ENCODE assay signal across 15 mouse cellular contexts in genomic region chr8:77056853-77057252, GRCm38 (mm10).
"Had no signal": no experiment of that assay in that cellular context is flagged by ENCODE, and none has a peak within 500 bp of the region (broad histone marks: within the 10 kb centered on the region; RNA-seq: fewer than 3 reads in every experiment).

No protein-coding gene starts in this region.

- DNase-seq: lung, adult 18-20 months; lung, embryonic 14.5 days; lung, postnatal 10 days; lung, postnatal 4 days; right cerebral cortex, postnatal 14 days; spleen, adult 18-20 months; thymus, adult 18-20 months; thymus, postnatal 14 days; thymus, postnatal 36 days had no signal

- H3K4me3 ChIP-seq: midbrain, embryonic 10.5 days; midbrain, embryonic 13.5 days; midbrain, embryonic 15.5 days; myocyte; neural tube, embryonic 13.5 days; neural tube, embryonic 15.5 days had no signal

- H3K9ac ChIP-seq: lung, embryonic 14.5 days; midbrain, embryonic 13.5 days; midbrain, embryonic 15.5 days; neural tube, embryonic 13.5 days; neural tube, embryonic 15.5 days had no signal

- H3K27me3 ChIP-seq: midbrain, embryonic 13.5 days; midbrain, embryonic 15.5 days; neural tube, embryonic 13.5 days; neural tube, embryonic 15.5 days had no signal

- H3K4me1 ChIP-seq: midbrain, embryonic 10.5 days; midbrain, embryonic 15.5 days; neural tube, embryonic 13.5 days; neural tube, embryonic 15.5 days had no signal

- H3K9me3 ChIP-seq: midbrain, embryonic 10.5 days; midbrain, embryonic 13.5 days; midbrain, embryonic 15.5 days; neural tube, embryonic 13.5 days; neural tube, embryonic 15.5 days had no signal

- H3K27ac ChIP-seq: midbrain, embryonic 10.5 days; midbrain, embryonic 13.5 days; midbrain, embryonic 15.5 days; neural tube, embryonic 13.5 days; neural tube, embryonic 15.5 days had no signal

- ATAC-seq: midbrain, embryonic 13.5 days; midbrain, embryonic 15.5 days had no signal

- H3K4me2 ChIP-seq: lung, embryonic 14.5 days; midbrain, embryonic 13.5 days; midbrain, embryonic 15.5 days; neural tube, embryonic 13.5 days; neural tube, embryonic 15.5 days had no signal

- H3K36me3 ChIP-seq: midbrain, embryonic 10.5 days; midbrain, embryonic 13.5 days; midbrain, embryonic 15.5 days; neural tube, embryonic 13.5 days; neural tube, embryonic 15.5 days had no signal
